Mouse (Mus musculus) left cerebral cortex, adult 11 months (tissue): ENCODE results near the gene Dgkg.

Experiments used
- DNase-seq: peaks from one replicate; pipeline ENCODE4 v3.0.0; 2022; ENCODE audit warnings: low spot score

Dgkg gene

GRCm38 (mm10) chr16:22596394-22596793 is 60.6 kb downstream of the Dgkg start:
- no peak for DNase-seq

DNA sequence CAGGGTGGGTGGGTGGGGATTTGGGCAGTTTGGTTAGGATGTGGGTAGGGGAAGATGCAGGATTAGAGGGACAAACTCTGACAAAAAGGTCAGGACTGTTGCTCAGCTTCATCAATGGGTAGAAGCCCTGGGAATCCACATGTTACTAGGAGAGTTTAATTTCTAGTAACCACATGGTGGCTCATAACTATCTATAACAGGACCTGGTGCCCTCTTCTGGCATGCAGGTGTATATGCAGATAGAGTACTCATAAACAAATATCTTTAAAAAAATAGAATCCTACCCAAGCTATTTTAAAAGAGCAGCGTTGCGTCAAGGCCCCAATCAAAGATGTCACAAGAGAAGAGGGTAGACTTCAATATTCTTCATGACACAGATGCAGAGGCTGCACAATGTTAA is 63.1 kb downstream of the Dgkg start:
- DNase-seq: no peak

DNA sequence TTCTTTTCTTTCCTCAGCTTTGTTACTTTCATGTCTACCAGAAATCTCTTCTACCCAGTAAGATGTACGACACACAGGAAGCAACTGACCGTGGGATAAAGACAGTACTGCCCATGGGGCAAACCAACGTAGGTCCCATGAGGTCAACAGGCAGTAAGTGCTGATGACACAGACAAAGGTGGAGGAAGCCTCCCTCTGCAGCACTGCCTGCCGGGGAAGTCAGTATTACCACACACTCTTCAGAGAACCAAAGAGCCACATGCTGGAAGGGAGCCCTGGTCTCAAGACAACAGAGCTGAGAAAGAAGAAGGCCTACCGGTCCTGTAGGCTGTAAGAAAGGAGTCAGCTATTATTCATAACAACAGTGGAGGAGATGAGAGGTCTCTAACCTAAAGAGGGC is 67.4 kb downstream of the Dgkg start:
- no peak for DNase-seq

DNA sequence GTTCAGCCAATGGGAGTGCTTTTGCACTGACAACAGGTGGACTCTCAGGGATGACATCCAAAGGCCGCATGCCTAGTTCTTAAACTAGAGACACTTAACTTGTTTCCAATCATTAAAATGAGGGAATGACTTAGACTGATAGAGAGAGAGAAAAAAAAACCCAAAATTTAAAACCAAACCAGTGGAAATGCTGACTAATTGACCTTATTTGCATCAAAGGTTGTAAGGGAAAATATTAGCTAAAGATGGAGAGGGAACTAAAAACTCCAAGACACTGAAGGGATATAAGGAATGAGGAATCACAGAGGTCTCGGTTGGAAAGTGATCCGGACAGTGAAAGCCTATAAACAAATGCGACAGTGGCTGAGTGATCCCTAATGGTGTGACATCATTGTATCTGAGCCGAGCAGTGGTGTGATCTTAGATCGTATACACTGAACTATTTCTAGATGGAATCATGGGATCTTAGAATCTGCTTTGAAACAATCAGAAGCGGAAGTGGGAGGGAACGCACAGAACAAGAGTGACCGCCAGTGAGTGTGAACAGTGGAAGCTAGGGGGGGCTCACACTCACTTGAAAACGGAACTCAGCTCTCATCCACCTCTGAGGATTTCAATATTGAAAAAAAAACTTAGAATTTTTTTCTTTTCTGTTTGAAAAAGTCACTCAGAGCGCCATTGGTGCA is 70.7 kb downstream of the Dgkg start:
- DNase-seq: no peak

DNA sequence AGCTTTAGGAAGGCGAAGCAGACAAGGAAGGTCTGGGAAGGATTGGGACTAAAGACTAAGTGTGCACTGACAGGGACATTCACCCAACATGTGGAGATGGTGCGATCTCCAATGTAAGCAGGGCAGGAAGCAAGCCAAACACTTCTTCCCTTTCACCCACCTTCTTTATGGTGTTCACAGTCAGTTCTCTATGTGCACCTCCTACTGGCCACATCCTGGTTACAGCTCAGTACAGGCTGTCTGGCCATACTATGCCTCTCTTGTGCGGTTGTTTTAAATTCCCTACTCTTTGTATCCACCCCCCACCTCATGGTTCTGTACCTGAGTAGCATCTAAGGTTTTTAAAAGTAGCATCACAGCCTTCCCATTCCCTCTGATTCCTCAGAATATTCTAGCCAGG is 71.5 kb downstream of the Dgkg start:
- no peak for DNase-seq

- DNase-seq: no peak
Measured at GRCm38 (mm10) chr16:22583401-22583800, 73.6 kb downstream of the Dgkg start.

GRCm38 (mm10) chr16:22582173-22582929 is 74.7 kb downstream of the Dgkg start:
- no peak for DNase-seq

DNA sequence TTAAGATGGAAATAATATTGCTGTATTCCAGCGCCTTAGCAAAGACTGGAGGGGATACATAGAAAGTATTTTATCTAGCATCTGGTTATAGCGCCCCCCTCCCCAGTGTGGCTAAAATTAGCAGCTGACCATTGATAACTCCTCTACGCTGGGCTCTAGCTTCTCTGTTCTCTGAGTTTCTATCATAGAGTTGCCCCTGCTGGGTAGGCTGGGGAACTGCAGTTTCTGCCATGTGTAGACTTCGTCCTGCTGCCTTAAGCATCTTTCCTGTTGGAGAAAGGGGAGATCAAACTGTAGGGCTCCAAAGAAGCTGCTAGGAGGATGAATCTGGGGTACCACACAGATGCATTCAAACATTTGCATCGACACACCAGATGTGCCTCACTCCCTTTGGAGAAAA is 76.9 kb downstream of the Dgkg start:
- DNase-seq: no peak

- no peak for DNase-seq
Measured at GRCm38 (mm10) chr16:22578883-22579282, 78.1 kb downstream of the Dgkg start.

GRCm38 (mm10) chr16:22577656-22578055 is 79.4 kb downstream of the Dgkg start:
- no peak for DNase-seq

DNA sequence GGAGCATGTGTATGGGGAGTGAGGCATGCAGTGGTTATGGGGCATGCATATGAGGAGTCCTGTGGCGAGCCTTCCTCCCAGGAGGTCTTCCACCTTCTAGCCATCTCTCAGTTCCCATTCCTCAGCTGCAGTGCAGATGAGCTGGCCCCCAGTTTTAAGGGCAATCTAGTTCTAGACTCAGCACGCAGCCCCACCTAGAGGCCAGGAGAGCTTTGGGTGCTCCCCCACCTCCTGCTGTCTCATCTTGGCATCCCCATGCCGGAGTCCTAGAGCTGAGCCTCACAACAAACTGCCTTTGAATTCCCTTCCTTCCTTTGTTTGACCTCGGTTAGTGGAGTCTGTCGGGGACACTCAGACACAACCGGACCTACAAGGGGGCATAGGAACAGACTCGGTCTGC is 82.9 kb downstream of the Dgkg start:
- DNase-seq: no peak

- DNase-seq: no peak
Measured at GRCm38 (mm10) chr16:22572641-22573341, 84.2 kb downstream of the Dgkg start.

DNA sequence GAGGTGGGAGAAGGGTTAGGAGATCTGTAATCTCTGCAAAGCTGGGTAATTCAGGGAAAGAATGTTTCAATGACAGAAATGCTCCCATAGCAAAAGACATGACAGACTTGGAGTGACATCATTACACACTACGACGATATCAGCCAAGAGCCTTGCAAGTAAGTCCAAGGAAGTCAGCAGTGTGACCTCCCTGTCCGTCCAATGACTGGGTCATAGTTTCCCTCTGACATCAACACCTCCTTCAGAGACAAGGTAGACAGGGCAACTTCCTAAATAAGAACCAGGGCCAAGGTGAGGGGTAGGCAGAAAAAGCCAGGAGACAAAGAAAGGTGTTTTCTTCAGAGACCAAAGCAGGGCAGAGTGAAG is 92.1 kb downstream of the Dgkg start:
- DNase-seq: no peak

- no peak for DNase-seq
Measured at GRCm38 (mm10) chr16:22564259-22564906, 92.6 kb downstream of the Dgkg start.

GRCm38 (mm10) chr16:22563594-22563993 is 93.4 kb downstream of the Dgkg start:
- DNase-seq: no peak

DNA sequence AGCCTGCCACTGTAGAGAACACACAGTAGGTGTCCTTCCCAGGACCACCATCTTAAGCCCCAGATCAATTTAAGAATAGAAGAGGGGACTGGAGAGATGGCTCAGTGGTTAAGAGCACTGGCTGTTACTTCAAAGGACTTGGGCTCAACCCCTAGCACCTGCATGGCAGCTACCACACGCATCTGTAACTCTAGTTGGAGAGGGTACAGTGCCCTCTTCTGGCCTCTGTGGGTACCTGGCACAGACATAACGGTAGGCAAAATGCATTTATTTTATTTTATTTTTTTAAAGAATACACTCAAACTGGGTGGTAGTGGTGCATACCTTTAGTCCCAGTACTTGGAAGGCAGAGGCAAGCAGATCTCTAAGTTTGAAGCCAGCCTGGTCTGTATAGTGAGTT is 102.0 kb downstream of the Dgkg start:
- no peak for DNase-seq

- no peak for DNase-seq
Measured at GRCm38 (mm10) chr16:22552351-22552750, 104.7 kb downstream of the Dgkg start.

GRCm38 (mm10) chr16:22551231-22552000 is 105.6 kb downstream of the Dgkg start:
- no peak for DNase-seq

GRCm38 (mm10) chr16:22549346-22549745 is 107.7 kb downstream of the Dgkg start:
- DNase-seq: no peak

DNA sequence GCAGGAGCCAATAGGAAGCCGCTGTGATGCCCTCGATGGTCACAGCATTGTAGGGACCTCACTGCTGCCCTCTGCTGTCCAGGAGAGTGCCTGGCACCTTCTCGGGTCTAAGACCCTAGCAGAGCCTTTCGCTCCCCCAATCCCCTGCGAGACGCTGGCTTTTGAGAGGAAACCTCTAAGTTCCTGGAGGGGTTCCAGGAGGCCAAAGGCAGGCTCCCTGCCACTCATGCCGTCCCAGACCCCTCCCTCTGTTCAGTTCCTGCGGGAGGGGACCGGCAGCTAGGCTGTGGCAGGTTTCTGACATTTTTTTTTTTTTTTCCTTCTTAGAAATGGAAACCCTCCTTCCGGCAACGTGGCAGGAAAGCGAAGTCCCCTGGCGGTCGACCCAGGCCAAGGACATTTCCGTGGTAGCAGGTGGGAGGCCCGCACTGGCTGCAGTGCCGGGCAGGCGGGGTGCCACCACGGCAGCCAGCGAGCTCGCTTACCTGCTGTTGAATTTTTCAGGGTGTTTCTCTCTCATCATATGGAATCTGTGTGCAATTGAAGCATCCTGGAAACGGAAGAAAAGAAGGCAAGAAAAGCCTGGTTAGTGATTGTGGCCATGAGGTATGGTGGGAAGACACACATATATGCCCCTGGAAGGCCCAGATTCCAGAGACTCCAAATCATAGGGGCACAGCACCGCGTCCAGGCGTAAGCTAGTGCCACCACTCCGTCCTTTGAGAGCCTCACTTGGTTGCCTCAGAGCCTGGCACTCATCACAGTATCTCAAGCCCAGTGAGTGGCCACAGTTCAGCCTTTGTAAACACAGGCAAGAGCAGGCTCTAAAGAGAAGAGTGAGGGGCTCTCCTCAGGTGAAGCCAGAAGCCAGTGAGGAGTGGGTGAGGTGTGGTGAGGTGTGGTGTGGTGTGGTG is 108.6 kb downstream of the Dgkg start:
- DNase-seq: peak; percentile 78

GRCm38 (mm10) chr16:22547741-22548140 is 109.3 kb downstream of the Dgkg start:
- DNase-seq: no peak
